Mouse (Mus musculus) brain, embryonic 14.5 days (tissue): ENCODE results near the gene Il3. TPM values are rescaled to one million over a fixed set of nuclear protein-coding genes. Genes with fewer than 3 reads are reported as not detected.

ENCODE experiments used
- DNase-seq: peaks from one replicate; pipeline ENCODE4 v3.0.0-alpha.2; 2011; ENCODE audit warnings: low read depth
- CTCF ChIP-seq: fragments of 200-500 bp; IDR thresholded peaks from 2 replicates; pipeline ENCODE4 v1.5.1; 2012; ENCODE audit warnings: inconsistent platforms, mild to moderate bottlenecking, moderate library complexity, borderline replicate concordance; ENCODE audit not compliant: insufficient read depth, insufficient read length; ENCODE audit errors: extremely low read depth
- POLR2A ChIP-seq: fragments of 200-500 bp; IDR thresholded peaks from 2 replicates; pipeline ENCODE4 v1.6.1; 2012; ENCODE audit warnings: mild to moderate bottlenecking, inconsistent platforms, borderline replicate concordance; ENCODE audit not compliant: poor library complexity, insufficient read depth, insufficient read length, severe bottlenecking; ENCODE audit errors: extremely low read depth
- polyA plus RNA-seq: library from polyadenylated mRNA; depleted of rRNA; stranded (reverse); fragments of >200 nt; gene quantifications from 2 replicates; pipeline ENCODE4 v1.2.3, GENCODE M21; 2012; rRNA removed

Gene Il3
- polyA plus RNA-seq, 1 experiment: not detected

- no peak for DNase-seq
- TF ChIP-seq POLR2A (no peak), CTCF (no peak)
Observed at GRCm38 (mm10) chr11:54242494-54242893, 24.6 kb downstream of the Il3 start.

- TF ChIP-seq POLR2A: no peak
- no peak for TF ChIP-seq CTCF
- DNase-seq: peak; percentile 3
Observed at GRCm38 (mm10) chr11:54236939-54237338, 30.1 kb downstream of the Il3 start.

- DNase-seq: no peak
- TF ChIP-seq CTCF: no peak
- no peak for TF ChIP-seq POLR2A
Observed at GRCm38 (mm10) chr11:54227478-54227877, 39.6 kb downstream of the Il3 start.

- TF ChIP-seq CTCF: no peak
- TF ChIP-seq POLR2A: no peak
- no peak for DNase-seq
Observed at GRCm38 (mm10) chr11:54224475-54224986, 42.5 kb downstream of the Il3 start.

GRCm38 (mm10) chr11:54223637-54224474 lies 43.2 kb downstream of the Il3 start:
- TF ChIP-seq CTCF: no peak

GRCm38 (mm10) chr11:54219903-54220740 lies 47.0 kb downstream of the Il3 start:
- no peak for TF ChIP-seq POLR2A
- no peak for TF ChIP-seq CTCF
- DNase-seq: no peak

More at GRCm38 (mm10) chr11:54223637-54224474, 43.2 kb downstream of the Il3 start:
- DNase-seq: no peak

GRCm38 (mm10) chr11:54219191-54219590 lies 47.9 kb downstream of the Il3 start:
- no peak for DNase-seq
- TF ChIP-seq CTCF (no peak), POLR2A (no peak)

- TF ChIP-seq CTCF: no peak
- no peak for TF ChIP-seq POLR2A
- DNase-seq: peak; percentile 11
Observed at GRCm38 (mm10) chr11:54217384-54217783, 49.7 kb downstream of the Il3 start.

- TF ChIP-seq POLR2A: no peak
- TF ChIP-seq CTCF: no peak
- DNase-seq: no peak
Observed at GRCm38 (mm10) chr11:54216091-54216490, 51.0 kb downstream of the Il3 start.

Other genes with a start within 250 kb of the Il3 start
- 1.8 and 2.2 TPM in 2 replicates for gene Slc22a4, start 239.2 kb downstream of the Il3 start, polyA plus RNA-seq
- 26.0 and 38.9 TPM in 2 replicates for gene Pdlim4, start 198.3 kb downstream of the Il3 start, polyA plus RNA-seq
- gene P4ha2, start 167.2 kb downstream of the Il3 start, polyA plus RNA-seq: 14.0 and 15.0 TPM in 2 replicates
- not detected in 2 replicates for gene Csf2, start 17.6 kb downstream of the Il3 start, polyA plus RNA-seq
- 46.4 and 50.9 TPM in 2 replicates for gene Acsl6, start 36.5 kb upstream of the Il3 start, polyA plus RNA-seq
- not detected in 2 replicates for gene Meikin, start 103.4 kb upstream of the Il3 start, polyA plus RNA-seq
- 8.5 and 9.7 TPM in 2 replicates for gene Fnip1, start 170.9 kb upstream of the Il3 start, polyA plus RNA-seq